Mouse (Mus musculus): ENCODE data around the gene Dync1li2.

GRCm38 (mm10) chr8:104412805-104413532 is 29.9 kb downstream of the Dync1li2 start:
- TF ChIP-seq POLR2A (IDR thresholded peaks at IDR 0.05; ENCODE audit: insufficient read depth, low read depth, low read length): no peak
- no peak for TF ChIP-seq CTCF (IDR thresholded peaks at IDR 0.05)
